Mouse (Mus musculus) brain, embryonic 18.5 days (tissue): ENCODE measurements around the gene Arhgef10l.
"Not testable (repeated sequence)": the region's sequence is repeated elsewhere in the genome, so short reads cannot be mapped to it uniquely, and the experiment has no call there.

Source experiments
- DNase-seq: peaks from one replicate; pipeline ENCODE4 v3.0.0-alpha.2; 2012; ENCODE audit warnings: low read depth, low spot score

The Arhgef10l gene

DNA sequence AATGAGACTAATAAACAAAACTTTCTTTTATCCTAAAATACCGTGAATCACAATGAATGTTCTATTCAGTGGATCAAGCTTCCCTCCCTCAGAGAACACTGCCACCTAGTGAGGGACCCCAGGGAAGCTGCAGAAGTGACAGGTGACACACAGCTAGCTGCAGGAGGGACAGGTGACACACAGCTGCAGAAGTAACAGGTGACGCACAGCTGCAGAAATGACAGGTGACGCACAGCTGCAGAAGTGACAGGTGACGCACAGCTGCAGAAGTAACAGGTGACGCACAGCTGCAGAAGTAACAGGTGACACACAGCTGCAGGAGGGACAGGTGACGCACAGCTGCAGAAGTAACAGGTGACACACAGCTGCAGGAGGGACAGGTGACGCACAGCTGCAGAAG is 90.9 kb downstream of the Arhgef10l start:
- not testable (repeated sequence) for DNase-seq

DNA sequence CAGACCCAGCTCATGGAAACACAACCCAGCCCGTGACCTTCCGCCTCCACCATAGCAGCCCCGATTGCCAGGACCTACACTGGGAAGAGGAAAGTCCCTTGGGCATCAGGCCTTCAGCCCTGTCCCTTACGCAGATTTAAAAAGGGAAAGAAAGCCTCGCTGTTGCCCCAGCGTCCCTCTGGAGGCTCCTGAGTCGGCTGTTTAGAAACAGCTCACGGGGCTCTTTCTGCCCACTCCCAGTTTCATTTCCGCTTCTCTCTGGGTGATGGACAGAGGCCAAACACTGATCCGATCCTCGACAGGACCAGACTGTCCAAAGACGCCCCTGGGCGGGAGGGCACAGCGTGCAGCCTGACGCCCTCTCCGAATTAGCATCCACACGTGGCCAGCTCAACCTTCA is 93.4 kb downstream of the Arhgef10l start:
- DNase-seq = no peak

DNA sequence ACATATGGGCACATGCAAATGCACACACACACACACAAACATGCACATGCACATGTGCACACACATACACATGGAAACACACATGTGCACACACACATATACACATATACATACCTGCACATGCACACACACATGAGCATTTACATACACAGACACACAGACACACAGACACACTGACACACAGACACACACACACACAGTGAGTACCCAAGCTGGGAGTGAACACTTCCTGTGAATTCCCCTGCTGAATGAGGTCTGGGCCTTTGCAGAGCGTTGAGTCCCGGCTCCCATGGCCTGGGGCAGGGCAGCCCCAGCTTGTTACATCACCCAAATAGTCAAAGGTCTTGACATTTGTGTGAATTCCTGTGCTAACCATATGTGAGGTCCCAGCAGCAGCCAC is 96.4 kb downstream of the Arhgef10l start:
- DNase-seq = no peak

DNA sequence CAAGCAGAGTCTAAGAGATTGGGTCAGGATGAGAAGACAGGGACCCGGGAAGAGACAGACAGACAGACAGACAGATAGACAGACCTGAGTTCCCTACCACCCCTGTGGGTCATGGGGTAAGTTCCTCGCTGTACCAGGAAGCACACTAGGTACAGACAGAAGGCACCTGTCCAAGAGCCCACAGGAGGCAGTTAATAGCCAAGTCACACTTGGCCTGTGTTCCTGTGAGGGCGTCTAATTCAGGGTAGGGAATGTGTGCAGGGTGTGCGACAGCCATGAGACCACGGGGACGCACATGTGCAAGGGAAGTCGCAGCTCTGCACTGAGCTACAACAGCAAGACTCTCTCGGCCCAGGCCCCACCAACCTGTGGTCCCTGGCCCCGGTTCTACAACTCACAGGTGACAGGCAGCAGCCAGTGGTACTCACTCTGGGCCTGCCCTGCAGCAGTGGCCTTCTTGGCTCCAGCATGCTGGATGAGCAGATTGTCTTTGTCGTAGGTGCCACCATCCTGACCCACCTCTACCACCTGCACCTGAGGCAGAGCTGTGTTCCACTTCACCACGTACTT is 97.8 kb downstream of the Arhgef10l start:
- no peak for DNase-seq

DNA sequence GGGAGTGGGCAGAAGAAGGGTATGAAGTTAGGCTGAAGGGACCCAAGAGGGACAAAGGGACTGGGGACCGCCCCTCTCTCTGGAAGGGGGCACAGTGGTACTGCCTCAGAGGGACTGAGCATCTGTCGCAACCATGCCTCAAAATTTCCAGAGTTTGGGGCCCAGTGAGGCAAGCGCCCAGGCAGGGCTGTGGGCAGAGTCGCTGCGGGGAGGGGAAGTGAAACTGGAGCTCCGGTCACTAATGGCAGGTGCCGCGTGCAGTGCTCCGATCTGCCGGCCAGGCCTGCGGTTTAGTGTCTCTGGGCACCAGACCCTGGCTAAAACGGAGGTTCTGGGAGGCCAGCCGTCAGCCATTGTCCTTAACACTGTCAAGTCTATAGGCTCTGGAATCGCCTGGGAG is 99.0 kb downstream of the Arhgef10l start:
- DNase-seq = no peak

DNA sequence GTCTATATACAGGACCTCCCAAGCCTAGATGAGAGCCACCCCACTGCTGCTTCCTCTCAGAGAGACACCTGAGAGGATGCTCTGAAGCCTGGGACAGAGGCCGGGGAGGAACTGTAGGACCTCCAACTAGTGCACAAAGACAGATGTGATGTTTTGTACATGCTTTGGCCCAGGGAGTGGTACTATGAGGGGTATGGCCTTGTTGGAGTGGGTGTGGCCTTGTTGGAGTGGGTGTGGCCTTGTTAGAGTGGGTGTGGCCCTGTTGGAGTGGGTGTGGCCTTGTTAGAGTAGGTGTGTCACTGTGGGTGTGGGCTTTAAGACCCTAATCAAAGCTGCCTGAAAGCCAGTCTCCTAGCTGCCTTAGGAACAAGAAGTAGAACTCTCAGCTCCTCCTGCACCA is 101.4 kb downstream of the Arhgef10l start:
- DNase-seq = not testable (repeated sequence)

DNA sequence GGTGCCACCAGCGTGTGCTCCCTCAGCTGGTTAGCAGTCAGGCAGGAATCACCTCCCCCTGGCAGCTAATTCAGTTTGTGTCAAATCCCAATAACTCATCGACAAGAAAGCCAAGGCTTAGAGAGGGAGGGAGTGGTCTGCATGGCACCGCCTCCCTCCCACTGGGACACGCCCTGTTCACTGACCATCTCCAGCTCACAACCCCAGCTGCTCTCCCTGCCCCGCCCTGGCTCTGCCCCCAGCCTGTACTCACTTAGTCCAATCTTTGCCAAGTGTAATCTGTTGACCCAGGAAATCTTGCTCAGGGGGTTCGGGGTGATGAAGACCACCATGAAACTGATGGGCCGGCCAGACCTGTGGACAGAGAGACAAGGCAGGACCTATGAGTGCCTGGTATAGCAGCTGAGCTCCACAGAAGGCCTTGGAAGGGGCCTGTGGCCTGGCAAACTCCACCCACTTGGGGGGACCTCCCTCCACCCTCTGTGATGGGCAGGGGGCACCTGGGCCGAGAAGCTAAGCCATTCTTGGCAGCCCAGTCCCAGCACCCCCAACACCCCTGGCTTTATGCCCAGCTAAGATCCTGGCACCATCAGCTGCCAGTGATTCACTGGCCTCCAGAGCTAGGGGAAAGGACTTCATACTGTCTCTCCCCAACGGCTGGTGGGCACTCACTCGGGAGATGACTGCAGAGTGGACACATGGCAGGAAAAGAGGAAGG is 103.2 kb downstream of the Arhgef10l start:
- DNase-seq = no peak

DNA sequence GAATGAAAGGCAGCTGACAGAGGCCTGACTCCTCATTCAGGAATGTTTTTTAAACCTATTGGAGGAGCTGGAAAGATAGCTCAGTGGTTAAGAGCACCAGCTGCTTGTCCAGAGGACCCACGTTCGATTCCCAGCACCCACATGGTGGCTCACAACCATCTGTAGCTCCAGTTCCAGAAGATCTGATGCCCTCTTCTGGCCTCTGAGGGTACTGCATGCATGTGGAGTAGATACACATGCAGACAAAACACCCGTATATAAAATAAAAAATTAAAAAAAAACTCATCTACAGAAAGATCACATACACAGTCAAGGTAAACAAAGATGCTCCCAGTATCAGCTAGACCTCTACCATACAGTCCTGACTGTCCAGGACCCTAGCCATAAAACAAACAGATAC is 104.1 kb downstream of the Arhgef10l start:
- no peak for DNase-seq

DNA sequence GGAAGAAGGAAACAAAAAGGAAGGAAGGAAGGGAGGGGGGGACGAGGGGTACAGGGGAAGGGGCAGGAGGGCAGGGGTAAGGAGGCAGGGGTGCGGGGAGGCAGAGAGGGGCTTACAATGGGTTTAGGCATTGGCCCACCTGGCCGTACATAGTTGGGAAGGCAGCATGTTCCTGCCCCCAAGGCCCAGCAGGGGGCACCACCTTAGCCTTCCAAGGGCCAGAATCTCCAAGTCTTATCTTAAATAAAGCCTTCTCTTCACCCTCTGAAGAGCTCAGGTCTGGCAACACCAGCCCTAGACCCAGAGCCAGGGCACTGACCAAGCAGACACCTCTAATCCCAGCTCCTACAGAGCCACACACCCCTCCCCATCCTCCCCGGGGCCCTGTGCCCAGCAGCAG is 106.0 kb downstream of the Arhgef10l start:
- DNase-seq = no peak

DNA sequence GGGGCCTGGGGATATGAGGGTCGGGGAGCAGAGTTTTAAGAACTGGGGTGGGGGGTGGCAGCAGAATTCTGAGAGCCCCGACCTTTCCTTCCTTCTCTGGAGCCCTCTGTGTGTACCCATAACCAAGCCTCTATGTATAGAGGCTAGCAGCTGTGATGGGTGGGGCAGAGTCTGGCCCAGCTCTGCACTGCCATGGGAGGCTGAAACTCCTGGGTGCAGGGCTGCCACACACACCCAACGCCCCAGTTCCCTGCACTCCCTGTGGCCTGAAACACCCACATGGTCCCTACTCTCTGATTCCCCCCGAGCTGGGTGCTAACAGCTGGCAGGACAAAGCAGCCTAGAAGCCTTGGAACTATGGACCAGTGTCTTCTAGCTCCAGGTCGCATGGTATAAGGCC is 107.6 kb downstream of the Arhgef10l start:
- DNase-seq = no peak

DNA sequence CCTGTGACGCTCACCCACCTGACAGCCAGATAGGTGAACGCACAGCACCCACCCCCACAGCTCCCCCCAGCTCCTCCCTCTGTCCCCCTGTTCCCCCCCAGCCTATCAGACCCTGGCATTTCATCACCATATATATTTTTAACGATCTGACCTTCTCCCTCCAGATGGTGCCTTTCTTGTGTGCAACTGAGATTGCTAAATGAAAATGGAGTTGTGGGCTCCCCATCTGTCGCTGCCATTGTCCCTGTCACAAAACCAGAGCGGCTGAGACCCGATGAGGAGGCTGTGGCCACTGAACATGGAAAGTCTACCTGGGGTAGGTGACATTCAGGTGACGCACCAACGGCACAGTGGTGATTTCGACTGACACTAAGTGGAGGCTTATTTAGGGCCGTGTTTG is 109.3 kb downstream of the Arhgef10l start:
- no peak for DNase-seq

DNA sequence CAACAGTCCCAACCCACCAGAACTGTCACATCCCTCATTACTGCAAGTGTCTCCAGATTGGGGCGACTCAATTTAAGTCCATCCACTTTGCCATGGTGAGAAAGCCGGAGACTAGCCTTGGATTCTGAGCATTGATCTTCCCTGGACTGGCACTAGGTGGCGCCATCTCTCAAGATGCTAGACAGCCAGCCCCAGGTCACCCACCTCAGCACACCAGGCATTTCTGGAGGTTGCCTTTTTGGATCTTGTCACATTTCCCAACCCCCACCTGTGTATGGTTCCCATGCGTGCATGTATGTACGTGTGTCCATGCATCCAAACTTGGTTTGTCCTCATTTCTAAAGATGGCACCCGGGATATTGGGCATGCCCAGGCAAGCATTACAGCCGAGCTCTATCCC is 110.5 kb downstream of the Arhgef10l start:
- no peak for DNase-seq

DNA sequence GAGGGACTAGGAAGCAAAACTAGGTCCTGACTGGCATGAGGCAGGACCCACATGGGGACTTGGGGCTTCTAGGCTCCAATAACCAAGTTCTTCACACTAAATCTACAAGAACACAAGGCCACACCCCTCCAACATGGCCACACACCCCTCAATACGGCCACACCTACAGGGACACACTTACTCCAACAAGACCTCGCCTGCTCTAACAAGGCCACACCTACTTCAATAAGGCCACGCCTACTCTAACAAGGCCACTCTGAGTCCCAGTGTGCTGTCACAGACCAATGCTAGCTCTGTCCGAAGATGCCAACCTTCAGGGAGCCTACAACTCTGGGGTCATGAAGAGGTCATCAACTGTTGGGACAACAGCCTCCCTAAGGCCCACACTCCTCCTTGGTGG is 111.3 kb downstream of the Arhgef10l start:
- no peak for DNase-seq

DNA sequence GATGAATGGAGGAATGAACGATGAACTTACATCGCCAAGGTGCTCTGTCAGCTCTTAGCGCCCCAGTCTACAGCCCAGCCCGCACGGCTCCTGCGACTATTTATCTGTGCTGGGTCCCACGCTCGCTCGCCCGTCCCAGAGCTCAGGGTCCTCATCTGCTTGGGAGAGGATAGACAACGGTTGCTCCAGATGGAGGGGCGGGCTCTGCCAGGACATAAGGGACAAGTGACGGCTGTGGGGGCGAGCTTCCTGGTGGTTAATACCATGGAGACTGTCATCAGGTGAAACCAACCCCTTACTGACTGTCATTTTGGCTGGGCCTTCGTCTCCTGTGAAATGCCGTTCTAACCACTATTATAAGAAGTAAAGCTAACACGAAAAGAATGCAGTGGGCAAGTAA is 114.0 kb downstream of the Arhgef10l start:
- DNase-seq = no peak

DNA sequence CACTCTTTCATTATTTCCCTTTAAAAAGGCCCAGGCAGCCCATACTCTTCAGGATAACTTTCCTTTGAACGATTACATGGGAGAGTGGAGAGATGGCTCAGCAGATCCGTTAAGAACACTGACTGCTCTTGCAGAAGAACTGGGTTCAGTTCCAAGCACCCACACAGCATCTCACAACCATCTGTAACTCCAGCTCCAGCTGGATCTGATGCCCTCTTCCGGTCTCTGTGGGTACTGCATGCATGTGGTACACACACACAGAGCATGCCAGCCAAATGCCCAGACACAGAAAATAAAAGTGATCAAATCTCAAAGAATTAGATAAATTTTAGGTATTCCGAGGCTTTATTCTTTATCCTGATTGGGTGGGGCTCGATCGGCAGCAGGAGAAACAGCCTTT is 115.1 kb downstream of the Arhgef10l start:
- no peak for DNase-seq

DNA sequence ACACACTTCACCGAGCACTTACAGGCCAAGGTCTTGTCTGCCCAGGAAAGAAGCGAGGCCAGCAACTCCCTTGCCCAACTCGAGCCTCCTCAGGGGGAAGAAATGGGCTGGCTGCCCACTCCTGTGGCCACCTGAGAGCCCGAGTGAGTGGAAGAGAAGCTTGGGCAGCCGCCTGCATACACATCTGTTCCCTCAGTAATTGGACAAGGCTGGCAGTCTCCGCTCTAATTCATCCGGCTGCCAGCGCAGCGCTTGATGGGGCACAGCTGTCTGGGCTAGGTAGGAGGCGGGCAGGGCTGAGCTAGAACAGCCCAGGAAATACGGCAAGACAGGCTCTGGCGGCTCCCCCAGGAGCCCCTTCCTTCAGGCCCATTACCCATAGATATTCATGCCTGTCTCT is 115.8 kb downstream of the Arhgef10l start:
- DNase-seq = no peak

DNA sequence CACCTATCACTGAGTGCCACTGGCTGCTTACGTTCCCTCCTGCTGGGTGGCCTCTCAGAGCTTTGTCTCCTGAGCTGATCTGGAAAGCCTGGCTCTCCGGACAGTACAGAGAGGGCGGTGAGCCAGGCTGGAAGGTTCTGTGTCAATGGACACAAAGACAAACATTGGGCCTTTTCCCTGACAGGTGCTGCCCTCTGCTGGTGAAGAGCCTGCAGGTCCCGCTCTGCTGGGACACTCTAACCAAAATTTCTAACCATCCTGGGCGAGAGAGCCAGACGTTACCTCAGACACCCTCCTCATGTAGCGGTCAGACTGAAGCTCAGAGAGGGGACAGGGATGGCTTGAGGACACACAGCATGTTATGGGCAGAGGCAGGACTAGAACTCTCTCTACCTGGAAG is 118.3 kb downstream of the Arhgef10l start:
- no peak for DNase-seq

DNA sequence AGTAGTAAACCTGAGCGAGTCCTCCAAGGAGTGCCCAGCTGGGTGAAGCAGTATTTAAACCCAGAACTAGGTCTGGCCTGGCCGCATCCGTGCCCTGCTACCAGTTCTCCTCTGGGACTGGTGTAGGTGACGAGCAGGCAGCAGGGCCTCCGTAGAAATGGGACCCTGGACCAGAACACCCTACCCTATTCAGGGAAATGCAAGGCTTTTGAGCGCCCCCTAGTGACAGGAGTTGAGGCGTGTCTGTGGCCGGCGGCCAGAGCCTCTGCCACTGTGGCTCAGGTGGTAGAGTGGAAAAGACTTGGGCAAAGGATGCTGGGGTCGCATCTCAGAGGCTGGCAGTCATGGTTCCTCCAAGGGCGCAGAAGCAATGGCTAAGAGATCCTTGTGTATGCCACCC is 126.7 kb downstream of the Arhgef10l start:
- no peak for DNase-seq

DNA sequence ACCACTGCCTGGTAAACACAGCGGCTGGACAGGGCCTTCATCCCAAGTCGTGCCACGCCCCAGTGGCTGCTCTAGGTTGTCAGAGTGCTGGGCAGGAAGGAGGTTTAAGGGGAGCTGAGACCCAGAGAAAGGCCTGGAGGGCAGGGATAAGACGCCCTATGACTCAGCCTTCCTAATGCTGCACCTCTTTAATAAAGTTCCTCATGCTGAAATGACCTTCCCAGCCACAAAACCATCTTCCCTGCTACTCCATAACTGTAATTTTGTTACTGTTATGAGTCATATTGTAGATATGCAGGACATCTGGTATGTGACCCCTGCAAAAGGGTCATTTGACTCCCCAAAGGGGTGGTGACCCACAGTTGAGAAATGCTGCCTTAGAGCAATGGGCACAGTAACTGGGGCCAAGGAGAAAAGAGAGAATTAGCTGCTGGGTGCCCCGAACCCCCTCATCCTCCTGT is 128.2 kb downstream of the Arhgef10l start:
- DNase-seq = no peak

DNA sequence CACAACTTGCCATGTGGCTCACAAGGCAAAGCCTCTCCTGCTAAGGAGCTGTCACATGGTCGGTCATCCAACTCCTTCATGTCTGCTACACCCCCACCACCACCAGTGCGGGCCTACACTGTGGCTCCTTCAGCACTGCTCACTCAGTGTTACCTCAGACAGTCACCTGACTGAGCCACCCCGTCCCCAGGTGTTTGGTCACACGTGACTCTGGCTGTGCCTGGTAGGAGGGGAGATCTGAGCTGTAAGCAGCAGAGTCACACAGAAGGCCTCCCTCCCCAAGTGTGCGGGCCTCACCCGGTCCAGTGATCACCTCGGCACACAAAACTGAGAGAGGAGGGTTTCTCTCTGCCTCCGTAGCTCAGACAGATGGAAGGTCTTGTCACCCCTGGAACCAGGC is 130.5 kb downstream of the Arhgef10l start:
- no peak for DNase-seq

DNA sequence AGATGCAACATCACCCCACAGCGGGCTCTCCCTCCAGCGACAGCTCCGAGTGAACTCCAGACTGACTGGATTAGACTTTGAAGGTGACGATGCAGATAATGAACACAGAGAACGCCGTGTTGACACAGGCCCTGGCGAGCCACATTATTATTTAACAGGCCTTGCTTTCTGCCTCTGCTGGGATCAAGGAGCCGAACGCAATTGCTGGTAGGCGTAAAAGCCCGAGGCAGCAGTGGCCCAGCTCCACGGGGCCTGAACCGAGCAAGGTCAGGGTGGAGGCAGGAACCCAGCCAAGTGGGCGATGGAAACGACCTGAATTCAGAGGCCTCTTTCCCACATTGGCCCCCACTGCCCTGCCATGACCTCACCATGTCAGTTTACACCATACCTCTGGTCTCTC is 133.5 kb downstream of the Arhgef10l start:
- DNase-seq = no peak

DNA sequence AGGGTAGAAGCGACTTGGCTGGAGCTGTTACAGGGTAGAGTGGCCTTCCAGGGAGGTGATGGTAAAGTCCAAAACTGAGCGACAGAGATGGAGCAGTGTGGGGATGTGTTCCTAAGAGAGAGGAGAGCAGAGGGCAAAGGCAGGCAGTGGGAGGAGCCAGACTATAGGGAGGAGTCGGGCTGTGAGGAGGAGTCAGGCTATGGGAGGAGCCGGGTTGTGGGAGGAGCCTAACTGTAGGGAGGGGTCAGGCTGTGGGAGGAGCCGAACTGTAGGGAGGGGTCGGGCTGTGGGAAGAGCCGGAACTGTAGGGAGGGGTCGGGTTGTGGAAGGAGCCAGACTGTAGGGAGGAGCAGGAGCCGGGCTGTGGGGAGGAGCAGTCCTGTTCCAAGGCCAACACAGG is 134.8 kb downstream of the Arhgef10l start:
- DNase-seq = no peak

DNA sequence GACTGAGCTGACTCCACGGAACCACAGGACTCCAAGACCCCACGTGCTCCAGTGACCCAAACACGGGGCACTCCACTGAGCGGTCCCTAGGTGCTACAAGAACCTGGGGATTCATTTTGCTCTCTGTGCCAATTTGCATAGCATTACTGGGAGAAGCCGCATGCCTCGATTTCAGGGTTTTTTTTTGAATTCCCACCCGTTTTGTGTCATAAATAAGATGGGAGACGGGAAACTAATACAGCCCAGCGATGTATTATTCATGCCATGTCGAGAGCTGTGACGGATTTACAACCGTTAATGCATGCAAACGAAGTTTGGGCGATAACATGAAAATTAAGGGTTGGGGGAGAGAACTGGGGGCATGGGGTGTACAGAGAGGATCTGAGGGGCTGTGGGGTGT is 136.1 kb downstream of the Arhgef10l start:
- no peak for DNase-seq

DNA sequence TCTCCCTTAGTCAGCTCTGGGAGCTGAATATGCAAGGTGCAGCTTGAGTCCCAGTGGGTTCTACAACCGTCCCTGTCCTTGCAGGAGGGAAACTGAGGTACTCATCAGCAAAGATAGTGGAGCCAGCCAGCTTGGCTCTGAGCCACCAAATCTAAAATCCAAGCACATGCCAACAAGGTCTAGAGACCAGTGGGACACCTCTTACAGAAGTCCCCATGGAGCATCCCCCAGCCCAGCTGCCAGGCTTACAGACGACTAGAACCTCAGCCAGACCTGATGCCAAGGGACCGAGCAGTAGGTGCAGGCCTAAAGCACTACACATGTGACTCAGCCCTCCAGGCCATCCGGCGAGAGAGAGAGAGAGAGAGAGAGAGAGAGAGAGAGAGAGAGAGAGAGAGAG is 137.4 kb downstream of the Arhgef10l start:
- no peak for DNase-seq
